Mouse (Mus musculus) heart, embryonic 15.5 days (tissue): ENCODE measurements at regions not wholly inside any gene's neighbourhood (a gene's known extent, or its start where the extent isn't known, plus 50 kb on each side); places are given as distances from the start of the nearest gene placed in this dataset.

Source experiments
- ATAC-seq: fragments of 200-750 bp; cut with Nextera tagmentation; replicated peaks from 2 replicates; pipeline ENCODE4 v1.8.0; 2017; ENCODE audit warnings: low read depth, moderate TSS enrichment; ENCODE audit not compliant: insufficient number of reproducible peaks, insufficient read depth, low FRiP score
- H3K27ac ChIP-seq: fragments of 300-500 bp; sonication (generic); 2 replicates; pipeline ENCODE4 v1.5.1; 2015; ENCODE audit warnings: mild to moderate bottlenecking, inconsistent platforms
- H3K27me3 ChIP-seq: fragments of 300-500 bp; sonication (generic); 2 replicates; pipeline ENCODE4 v1.6.1; 2015; ENCODE audit warnings: inconsistent platforms
- H3K36me3 ChIP-seq: fragments of 300-500 bp; sonication (generic); 2 replicates; pipeline ENCODE4 v1.6.1; 2015; ENCODE audit warnings: mild to moderate bottlenecking, inconsistent platforms
- H3K4me1 ChIP-seq: fragments of 300-500 bp; sonication (generic); replicated peaks from 2 replicates; pipeline ENCODE4 v1.6.1; 2015; ENCODE audit warnings: inconsistent platforms
- H3K4me2 ChIP-seq: fragments of 300-500 bp; sonication (generic); 2 replicates; pipeline ENCODE4 v1.6.1; 2015; ENCODE audit warnings: inconsistent platforms, mild to moderate bottlenecking, moderate library complexity
- H3K4me3 ChIP-seq: fragments of 300-500 bp; sonication (generic); 2 replicates; pipeline ENCODE4 v1.5.1; 2015; ENCODE audit warnings: mild to moderate bottlenecking, inconsistent platforms
- H3K9ac ChIP-seq: fragments of 300-500 bp; sonication (generic); 2 replicates; pipeline ENCODE4 v1.6.1; 2015; ENCODE audit warnings: mild to moderate bottlenecking, inconsistent platforms
- H3K9me3 ChIP-seq: fragments of 300-500 bp; sonication (generic); replicated peaks from 2 replicates; pipeline ENCODE4 v1.6.1; 2016; ENCODE audit warnings: inconsistent platforms
- WGBS: fragments of 180-500 bp; shearing (Covaris S2); methylation state at CpG from one replicate; pipeline ENCODE4 v1.1.7; 2015; ENCODE audit warnings: mixed read lengths; 5-methylcytosine and 5-hydroxymethylcytosine counted together

GRCm38 (mm10) chr10:92625781-92626180 lies 96.4 kb downstream of the Nedd1 start:
- no peaks in the 10 kb centered on the region for H3K4me1 ChIP-seq
- H3K27me3 ChIP-seq = no peaks in the 10 kb centered on the region
- no peak overlapping the region for H3K9ac ChIP-seq
- no peak overlapping the region for H3K27ac ChIP-seq
- H3K4me3 ChIP-seq = no peak overlapping the region
- 74% methylated on average over 7 of the region's 7 CpGs for WGBS
- ATAC-seq = no peak
- H3K4me2 ChIP-seq = no peak overlapping the region
- H3K36me3 ChIP-seq = no peaks in the 10 kb centered on the region
- no peaks in the 10 kb centered on the region for H3K9me3 ChIP-seq

- H3K27me3 ChIP-seq = no peaks in the 10 kb centered on the region
- no peak for ATAC-seq
- H3K4me2 ChIP-seq = no peak overlapping the region
- no peaks in the 10 kb centered on the region for H3K9me3 ChIP-seq
- H3K4me3 ChIP-seq = no peak overlapping the region
- H3K36me3 ChIP-seq = no peaks in the 10 kb centered on the region
- 67% methylated on average over 4 of the region's 5 CpGs for WGBS
- H3K4me1 ChIP-seq = no peaks in the 10 kb centered on the region
- no peak overlapping the region for H3K27ac ChIP-seq
- no peak overlapping the region for H3K9ac ChIP-seq
Measured at GRCm38 (mm10) chr10:92615684-92616379, 106.4 kb downstream of the Nedd1 start.

- Histone ChIP-seq H3K36me3 (no peaks in the 10 kb centered on the region), H3K4me3 (no peak overlapping the region), H3K4me1 (no peaks in the 10 kb centered on the region), H3K4me2 (no peak overlapping the region), H3K27ac (no peak overlapping the region), H3K9ac (no peak overlapping the region), H3K9me3 (no peaks in the 10 kb centered on the region), H3K27me3 (no peaks in the 10 kb centered on the region)
- 75% methylated on average over 6 of the region's 6 CpGs for WGBS
- ATAC-seq = no peak
Measured at GRCm38 (mm10) chr10:92614341-92614740, 107.9 kb downstream of the Nedd1 start.

GRCm38 (mm10) chr10:92611060-92611459 lies 111.2 kb downstream of the Nedd1 start:
- no peaks in the 10 kb centered on the region for H3K9me3 ChIP-seq
- no peak overlapping the region for H3K27ac ChIP-seq
- H3K4me1 ChIP-seq = no peaks in the 10 kb centered on the region
- no peak overlapping the region for H3K4me2 ChIP-seq
- no peak overlapping the region for H3K4me3 ChIP-seq
- no peak for ATAC-seq
- no peaks in the 10 kb centered on the region for H3K27me3 ChIP-seq
- WGBS = 89% methylated on average over 3 of the region's 3 CpGs
- no peaks in the 10 kb centered on the region for H3K36me3 ChIP-seq
- H3K9ac ChIP-seq = no peak overlapping the region

- Histone ChIP-seq H3K27me3 (no peaks in the 10 kb centered on the region), H3K4me1 (no peaks in the 10 kb centered on the region), H3K4me3 (no peak overlapping the region), H3K9me3 (no peaks in the 10 kb centered on the region), H3K4me2 (no peak overlapping the region), H3K27ac (no peak overlapping the region), H3K9ac (no peak overlapping the region), H3K36me3 (no peaks in the 10 kb centered on the region)
- no peak for ATAC-seq
- 46% methylated on average over 4 of the region's 4 CpGs for WGBS
Measured at GRCm38 (mm10) chr10:92606761-92607160, 115.5 kb downstream of the Nedd1 start.

- H3K27ac ChIP-seq = no peak overlapping the region
- no peaks in the 10 kb centered on the region for H3K4me1 ChIP-seq
- H3K36me3 ChIP-seq = no peaks in the 10 kb centered on the region
- H3K4me2 ChIP-seq = no peak overlapping the region
- no peak overlapping the region for H3K9ac ChIP-seq
- no peak for ATAC-seq
- WGBS = 83% methylated on average over 3 of the region's 3 CpGs
- H3K27me3 ChIP-seq = no peaks in the 10 kb centered on the region
- no peaks in the 10 kb centered on the region for H3K9me3 ChIP-seq
- no peak overlapping the region for H3K4me3 ChIP-seq
Measured at GRCm38 (mm10) chr10:92605646-92606045, 116.6 kb downstream of the Nedd1 start.

- WGBS = 55% methylated on average over 4 of the region's 4 CpGs
- H3K4me1 ChIP-seq = no peaks in the 10 kb centered on the region
- no peaks in the 10 kb centered on the region for H3K36me3 ChIP-seq
- no peak overlapping the region for H3K4me3 ChIP-seq
- ATAC-seq = no peak
- H3K27me3 ChIP-seq = no peaks in the 10 kb centered on the region
- H3K9me3 ChIP-seq = no peaks in the 10 kb centered on the region
- H3K4me2 ChIP-seq = no peak overlapping the region
- no peak overlapping the region for H3K9ac ChIP-seq
- no peak overlapping the region for H3K27ac ChIP-seq
Measured at GRCm38 (mm10) chr10:92600116-92600515, 122.1 kb downstream of the Nedd1 start.

GRCm38 (mm10) chr10:92595496-92596355 lies 126.5 kb downstream of the Nedd1 start:
- Histone ChIP-seq H3K4me2 (no peak overlapping the region), H3K27ac (no peak overlapping the region), H3K36me3 (no peaks in the 10 kb centered on the region), H3K9ac (no peak overlapping the region), H3K27me3 (no peaks in the 10 kb centered on the region), H3K9me3 (no peaks in the 10 kb centered on the region), H3K4me3 (no peak overlapping the region), H3K4me1 (no peaks in the 10 kb centered on the region)
- WGBS = 22% methylated on average over 6 of the region's 6 CpGs
- ATAC-seq = no peak

- no peaks in the 10 kb centered on the region for H3K36me3 ChIP-seq
- no peak overlapping the region for H3K4me2 ChIP-seq
- no peaks in the 10 kb centered on the region for H3K27me3 ChIP-seq
- H3K27ac ChIP-seq = no peak overlapping the region
- H3K4me1 ChIP-seq = no peaks in the 10 kb centered on the region
- H3K9me3 ChIP-seq = no peaks in the 10 kb centered on the region
- no peak overlapping the region for H3K9ac ChIP-seq
- 62% methylated on average over 7 of the region's 7 CpGs for WGBS
- no peak for ATAC-seq
- H3K4me3 ChIP-seq = no peak overlapping the region
Measured at GRCm38 (mm10) chr10:92593947-92594460, 128.2 kb downstream of the Nedd1 start.

GRCm38 (mm10) chr10:92578872-92579271 lies 143.3 kb downstream of the Nedd1 start:
- no peaks in the 10 kb centered on the region for H3K4me1 ChIP-seq
- no peak overlapping the region for H3K27ac ChIP-seq
- H3K27me3 ChIP-seq = no peaks in the 10 kb centered on the region
- no peaks in the 10 kb centered on the region for H3K9me3 ChIP-seq
- ATAC-seq = no peak
- no peaks in the 10 kb centered on the region for H3K36me3 ChIP-seq
- H3K4me3 ChIP-seq = no peak overlapping the region
- H3K9ac ChIP-seq = no peak overlapping the region
- H3K4me2 ChIP-seq = no peak overlapping the region
- 68% methylated on average over 2 of the region's 2 CpGs for WGBS

GRCm38 (mm10) chr10:92570496-92570895 lies 151.7 kb downstream of the Nedd1 start:
- ATAC-seq = no peak
- Histone ChIP-seq H3K27ac (no peak overlapping the region), H3K9ac (no peak overlapping the region), H3K36me3 (no peaks in the 10 kb centered on the region), H3K4me3 (no peak overlapping the region), H3K27me3 (no peaks in the 10 kb centered on the region), H3K9me3 (no peaks in the 10 kb centered on the region), H3K4me2 (no peak overlapping the region), H3K4me1 (no peaks in the 10 kb centered on the region)
